Mouse (Mus musculus): ENCODE results near the gene Palm2.

GRCm38 (mm10) chr4:57633052-57633451 is 199.0 kb downstream of the Palm2 start:
- no peak for TF ChIP-seq CTCF (conservative IDR thresholded peaks at IDR 0.05; ENCODE audit: low read length)
- TF ChIP-seq POU5F1 (IDR thresholded peaks at IDR 0.05; ENCODE audit: borderline replicate concordance, low read length) = no peak
- TF ChIP-seq NANOG (IDR thresholded peaks at IDR 0.05; ENCODE audit: borderline replicate concordance, low read length) = no peak

Data from E14TG2a.4 (cell line).